Mouse (Mus musculus) left cerebral cortex, adult 8-10 months (tissue): ENCODE results near the gene Tor4a. TPM values are rescaled to one million over a fixed set of nuclear protein-coding genes. Genes with fewer than 3 reads are reported as not detected.

Experiments used
- DNase-seq, 2 experiments: peaks; one replicate each; pipeline ENCODE4 v3.0.0; 2022; ENCODE audit warnings: low spot score in 2 of 2
- total RNA-seq, 4 experiments: library from RNA; stranded (reverse); gene quantifications; 2 replicates each; pipeline ENCODE4 v1.2.4; 2022

Gene Tor4a
- total RNA-seq, 4 experiments from 2014 or later, result 2.2 to 3.4 (median 2.5) TPM

GRCm38 (mm10) chr2:25171101-25171768, 25.5 kb downstream of the Tor4a start:
- no peak for DNase-seq

- no peak for DNase-seq
Observed at GRCm38 (mm10) chr2:25170326-25171100, 26.2 kb downstream of the Tor4a start.

- no peak for DNase-seq
Observed at GRCm38 (mm10) chr2:25169778-25170177, 26.9 kb downstream of the Tor4a start.

- no peak for DNase-seq
Observed at GRCm38 (mm10) chr2:25168665-25168978, 28.1 kb downstream of the Tor4a start.

GRCm38 (mm10) chr2:25167919-25168664, 28.6 kb downstream of the Tor4a start:
- no peak for DNase-seq

GRCm38 (mm10) chr2:25167481-25167880, 29.2 kb downstream of the Tor4a start:
- DNase-seq, result no peak

GRCm38 (mm10) chr2:25157655-25158054, 39.0 kb downstream of the Tor4a start:
- DNase-seq, result no peak

GRCm38 (mm10) chr2:25156990-25157389, 39.7 kb downstream of the Tor4a start:
- no peak for DNase-seq

GRCm38 (mm10) chr2:25156177-25156576, 40.5 kb downstream of the Tor4a start:
- no peak for DNase-seq

- no peak for DNase-seq
Observed at GRCm38 (mm10) chr2:25151280-25151956, 45.3 kb downstream of the Tor4a start.

GRCm38 (mm10) chr2:25149643-25150042, 47.0 kb downstream of the Tor4a start:
- DNase-seq, result no peak

- DNase-seq, result no peak
Observed at GRCm38 (mm10) chr2:25147892-25148291, 48.8 kb downstream of the Tor4a start.

GRCm38 (mm10) chr2:25147398-25147797, 49.3 kb downstream of the Tor4a start:
- no peak for DNase-seq

GRCm38 (mm10) chr2:25145346-25145745, 51.3 kb downstream of the Tor4a start:
- DNase-seq, result no peak

Other genes starting within 250 kb of the Tor4a start
- 10 to 100 TPM; 32.1 to 39.3 (median 37.7) TPM for gene Zmynd19, start 247.1 kb downstream of the Tor4a start, total RNA-seq
- 10 to 100 TPM; 33.2 to 38.0 (median 35.5) TPM for gene Dph7, start 234.5 kb downstream of the Tor4a start, total RNA-seq
- 10 to 100 TPM; 73.6 to 77.5 (median 75.6) TPM for gene Mrpl41, start 221.8 kb downstream of the Tor4a start, total RNA-seq
- 10 to 100 TPM; 17.9 to 28.0 (median 26.6) TPM for gene Pnpla7, start 220.9 kb downstream of the Tor4a start, total RNA-seq
- 100 to 1,000 TPM; 404 to 462 (median 421) TPM for gene Nsmf, start 142.5 kb downstream of the Tor4a start, total RNA-seq
- gene Entpd8, start 116.6 kb downstream of the Tor4a start, total RNA-seq, result not detected
- not detected for gene Noxa1, start 101.7 kb downstream of the Tor4a start, total RNA-seq
- 10 to 100 TPM; 20.5 to 27.9 (median 23.4) TPM for gene Nrarp, start 16.1 kb downstream of the Tor4a start, total RNA-seq
- gene Nelfb, start 14.6 kb upstream of the Tor4a start, total RNA-seq, result 10 to 100 TPM; 58.4 to 64.2 (median 59.4) TPM
- under 1 TPM in 3 of 4 experiments, not detected in 1; 0.23 to 0.82 (median 0.30) TPM for gene Stpg3, start 17.8 kb upstream of the Tor4a start, total RNA-seq
- 1 to 10 TPM in 1 of 4 experiments, not detected in 3; 1.4 TPM for gene Fam166a, start 21.9 kb upstream of the Tor4a start, total RNA-seq
- gene Tubb4b, start 27.8 kb upstream of the Tor4a start, total RNA-seq, result 100 to 1,000 TPM; 332 to 365 (median 345) TPM
- not detected for gene Slc34a3, start 37.5 kb upstream of the Tor4a start, total RNA-seq
- gene Rnf224, start 39.9 kb upstream of the Tor4a start, total RNA-seq, result not detected
- 100 to 1,000 TPM; 263 to 288 (median 266) TPM for gene Rnf208, start 45.4 kb upstream of the Tor4a start, total RNA-seq
- not detected for gene Cysrt1, start 45.6 kb upstream of the Tor4a start, total RNA-seq
- 1 to 10 TPM in 3 of 4 experiments, under 1 TPM in 1; 0.67 to 4.2 (median 3.4) TPM for gene AL732309.1, start 50.0 kb upstream of the Tor4a start, total RNA-seq
- gene Tmem203, start 58.6 kb upstream of the Tor4a start, total RNA-seq, result 10 to 100 TPM; 31.7 to 38.3 (median 36.3) TPM
- 10 to 100 TPM; 26.5 to 30.6 (median 28.6) TPM for gene Tprn, start 65.7 kb upstream of the Tor4a start, total RNA-seq
- gene Ssna1, start 75.6 kb upstream of the Tor4a start, total RNA-seq, result 10 to 100 TPM; 57.5 to 67.8 (median 62.1) TPM
- 100 to 1,000 TPM in 2 of 4 experiments, 10 to 100 TPM in 2; 88.6 to 111 (median 96.9) TPM for gene Anapc2, start 75.6 kb upstream of the Tor4a start, total RNA-seq
- not detected for gene Tmem210, start 91.3 kb upstream of the Tor4a start, total RNA-seq
- gene Lrrc26, start 93.0 kb upstream of the Tor4a start, total RNA-seq, result not detected
- 100 to 1,000 TPM; 390 to 399 (median 395) TPM for gene Grin1, start 122.3 kb upstream of the Tor4a start, total RNA-seq
- 10 to 100 TPM; 57.3 to 64.7 (median 61.0) TPM for gene Man1b1, start 135.5 kb upstream of the Tor4a start, total RNA-seq
- gene Dpp7, start 159.5 kb upstream of the Tor4a start, total RNA-seq, result 10 to 100 TPM; 35.1 to 50.7 (median 37.9) TPM
- gene Uap1l1, start 168.8 kb upstream of the Tor4a start, total RNA-seq, result 10 to 100 TPM; 20.9 to 31.0 (median 25.8) TPM
- gene Sapcd2, start 175.4 kb upstream of the Tor4a start, total RNA-seq, result 1 to 10 TPM; 1.7 to 3.8 (median 2.3) TPM
- gene Entpd2, start 199.0 kb upstream of the Tor4a start, total RNA-seq, result 10 to 100 TPM; 13.1 to 17.5 (median 16.2) TPM
- 100 to 1,000 TPM; 307 to 332 (median 316) TPM for gene Npdc1, start 202.5 kb upstream of the Tor4a start, total RNA-seq
- under 1 TPM in 2 of 4 experiments, not detected in 2; 0.40 to 0.84 TPM for gene Fut7, start 226.4 kb upstream of the Tor4a start, total RNA-seq
- gene Abca2, start 231.8 kb upstream of the Tor4a start, total RNA-seq, result 100 to 1,000 TPM; 176 to 185 (median 183) TPM